ENCODE assay signal across 16 mouse cellular contexts in the genomic region with DNA sequence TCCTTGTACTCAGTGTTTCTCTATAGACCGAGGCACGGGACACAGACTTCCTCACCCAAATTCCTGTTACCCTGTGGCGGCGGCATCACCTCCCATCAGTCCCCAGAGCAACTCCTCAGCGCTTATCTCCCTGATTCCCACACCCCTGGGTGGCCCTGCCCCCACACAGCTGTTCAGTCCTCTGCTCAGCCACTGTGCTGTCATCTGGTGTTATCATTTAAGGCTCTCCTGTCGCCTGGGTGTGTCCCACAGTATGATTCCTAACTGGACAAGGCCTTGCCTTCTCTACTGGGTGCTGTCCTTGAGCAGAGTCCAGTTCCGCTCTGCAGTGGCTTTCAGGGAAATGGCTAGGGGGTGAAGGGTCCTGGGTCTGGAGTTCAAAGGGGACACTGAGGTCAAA. TPM values are rescaled to one million over a fixed set of nuclear protein-coding genes. Genes with fewer than 3 reads are reported as not detected.
DNase-seq lines count a peak whose midpoint lies in the region; ATAC-seq and TF ChIP-seq lines count a peak whose summit lies in the region.
"Had no signal": no experiment of that assay in that cellular context is flagged by ENCODE, and none has a peak within 500 bp of the region (broad histone marks: within the 10 kb centered on the region; RNA-seq: fewer than 3 reads in every experiment).

No protein-coding gene starts in this region.

- 36% methylated on average over 7 of the region's 7 CpGs for whole genome bisulfite sequencing in intestine, postnatal 0 days

- no peak overlapping the region for H3K27ac ChIP-seq in intestine, postnatal 0 days (ENCODE audit: low read depth, low read length)
- H3K27ac ChIP-seq: forebrain, embryonic 15.5 days had no signal

- DNase-seq in embryo, embryonic 10.5 days (ENCODE audit: low spot score): peak; percentile 2
- DNase-seq in embryo, embryonic 11 days: no peak
- peak; percentile 71 to 78 for DNase-seq in spleen, postnatal 4 days (ENCODE audit: low spot score in 2 of 2)
- DNase-seq in right cerebral cortex, adult 2 months (ENCODE audit: low spot score in 2 of 2): no peak
- DNase-seq in T-cell, adult 2 months (ENCODE audit: low spot score): no peak
- no peak for DNase-seq in frontal cortex, postnatal 36 days (ENCODE audit: low spot score in 2 of 2)
- DNase-seq: cerebellum, adult 9-11 months; kidney, postnatal 14 days; left cerebral cortex, postnatal 4 days had no signal

- no peak overlapping the region for H3K4me2 ChIP-seq in intestine, postnatal 0 days (replicated peaks; ENCODE audit: low read depth)
- H3K4me2 ChIP-seq: forebrain, embryonic 15.5 days had no signal

- H3K27me3 ChIP-seq in intestine, postnatal 0 days (replicated peaks; ENCODE audit: control insufficient read depth, insufficient read depth, low read length): no peaks in the 10 kb centered on the region
- H3K27me3 ChIP-seq: forebrain, embryonic 15.5 days had no signal

- ATAC-seq in common myeloid progenitor, adult 5-6 weeks (replicated peaks; ENCODE audit: low read depth, poor library complexity, severe bottlenecking): peak; percentile 65
- peak; percentile 42; the same call in 1 of the 2 replicates for ATAC-seq in intestine, postnatal 0 days

- H3K36me3 ChIP-seq in intestine, postnatal 0 days (ENCODE audit: control insufficient read depth, insufficient read depth): peaks cover 18% of the 10 kb centered on the region; the same call in 1 of the 2 replicates

- H3K9ac ChIP-seq in intestine, postnatal 0 days (ENCODE audit: low read depth, low read length): no peak overlapping the region
- H3K9ac ChIP-seq: forebrain, embryonic 15.5 days had no signal

- no peaks in the 10 kb centered on the region for H3K9me3 ChIP-seq in intestine, postnatal 0 days (ENCODE audit: control insufficient read depth)
- H3K9me3 ChIP-seq: forebrain, embryonic 15.5 days; megakaryocyte, embryonic 14.5 days had no signal

- H3K4me3 ChIP-seq in intestine, postnatal 0 days (ENCODE audit: low read depth, low read length): no peak overlapping the region
- H3K4me3 ChIP-seq: forebrain, embryonic 15.5 days; megakaryocyte, embryonic 14.5 days had no signal

- no peak for TF ChIP-seq CTCF in intestine, postnatal 0 days (IDR thresholded peaks at IDR 0.05; ENCODE audit: low read depth)

- H3K4me1 ChIP-seq in intestine, postnatal 0 days (replicated peaks; ENCODE audit: control insufficient read depth, insufficient read depth, low read length): no peaks in the 10 kb centered on the region

RNA-seq across cellular contexts. Expression of a gene that starts 2.9 kb away (rescaled TPM):
- 409 and 444 TPM in 2 replicates for total RNA-seq in common myeloid progenitor, adult 5-6 weeks (2017)
- 22.6 and 23.2 TPM in 2 replicates for polyA plus RNA-seq in intestine, postnatal 0 days (2015; fragmentation: Nextera tagmentation; extraction: Ambion mirVana)

RNA-seq across cellular contexts. Expression of a gene that starts 10.2 kb away (rescaled TPM):
- total RNA-seq in common myeloid progenitor, adult 5-6 weeks (2017): not detected in 2 replicates
- not detected in 2 replicates for polyA plus RNA-seq in intestine, postnatal 0 days (2015; fragmentation: Nextera tagmentation; extraction: Ambion mirVana)
- total RNA-seq: heart, postnatal 36 days; left cerebral cortex, postnatal 4 days had no signal
- polyA plus RNA-seq: forebrain, embryonic 15.5 days; neural tube, embryonic 14.5 days; spleen, adult 2 months had no signal

RNA-seq across cellular contexts. Expression of a gene that starts 29.8 kb away (rescaled TPM):
- total RNA-seq in common myeloid progenitor, adult 5-6 weeks (2017): 15.1 and 17.1 TPM in 2 replicates
- 14.5 and 15.8 TPM in 2 replicates for polyA plus RNA-seq in intestine, postnatal 0 days (2015; fragmentation: Nextera tagmentation; extraction: Ambion mirVana)

RNA-seq across cellular contexts. Expression of a gene that starts 43.1 kb away (rescaled TPM):
- 12.2 and 13.6 TPM in 2 replicates for total RNA-seq in common myeloid progenitor, adult 5-6 weeks (2017)
- polyA plus RNA-seq in intestine, postnatal 0 days (2015; fragmentation: Nextera tagmentation; extraction: Ambion mirVana): 10.0 and 12.1 TPM in 2 replicates

RNA-seq across cellular contexts. Expression of a gene that starts 54.0 kb away (rescaled TPM):
- not detected in 2 replicates for total RNA-seq in common myeloid progenitor, adult 5-6 weeks (2017)
- polyA plus RNA-seq in intestine, postnatal 0 days (2015; fragmentation: Nextera tagmentation; extraction: Ambion mirVana): 4.4 and 4.9 TPM in 2 replicates

Comparison
In these comparisons a context has a peak if more than half of its experiments do, and no peak if none do; other contexts are left out.
1. DNase-seq: peak in embryo, embryonic 10.5 days (single experiment) and spleen, postnatal 4 days (2 of 2); none in embryo, embryonic 11 days (single experiment), right cerebral cortex, adult 2 months (0 of 2), T-cell, adult 2 months (single experiment) and frontal cortex, postnatal 36 days (0 of 2).